Mouse (Mus musculus) lung, postnatal 0 days (tissue): ENCODE data around the gene Fitm2.

ENCODE experiments used
- CTCF ChIP-seq: IDR thresholded peaks from 2 replicates; pipeline ENCODE4 v1.5.1; 2016; ENCODE audit warnings: antibody characterized with exemption, mild to moderate bottlenecking
- EP300 ChIP-seq: IDR thresholded peaks from 2 replicates; pipeline ENCODE4 v1.6.1; 2016; ENCODE audit warnings: antibody characterized with exemption, mild to moderate bottlenecking, control low read depth

DNA sequence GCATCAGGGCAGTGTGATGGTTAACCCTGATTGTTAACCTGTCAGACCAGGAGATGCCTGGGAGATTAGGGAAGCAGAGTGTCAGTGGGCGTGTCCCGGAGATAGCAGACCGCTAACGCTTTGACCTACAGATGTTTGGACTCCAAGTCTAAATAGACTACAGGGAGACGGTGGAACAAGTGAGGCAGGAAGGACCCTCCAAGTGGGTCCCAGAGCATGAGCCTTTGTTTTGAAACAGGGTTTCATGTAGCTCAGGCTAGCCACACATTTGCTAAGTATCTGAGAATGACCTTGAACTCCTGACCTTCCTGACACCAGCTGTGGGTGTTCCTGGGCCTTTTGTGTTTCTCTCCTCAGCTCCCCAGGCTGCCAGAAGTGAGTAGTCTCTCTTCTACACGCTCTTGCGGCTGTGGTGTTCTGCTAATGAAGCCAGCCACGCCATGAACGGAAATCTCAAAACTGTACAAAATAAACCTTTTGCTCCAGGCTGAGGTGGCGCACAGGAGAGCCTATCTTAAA is 9.1 kb downstream of the Fitm2 start:
- no peak for TF ChIP-seq CTCF
- TF ChIP-seq EP300: no peak
